Mouse (Mus musculus) subcutaneous adipose tissue, adult 2 months (tissue): ENCODE measurements around the gene Synpo2. TPM values are rescaled to one million over a fixed set of nuclear protein-coding genes. Genes with fewer than 3 reads are reported as not detected.

ENCODE experiments used
- polyA plus RNA-seq: library from polyadenylated mRNA; depleted of rRNA; stranded (reverse); fragments of >200 nt; gene quantifications from 2 replicates; pipeline ENCODE4 v1.2.3, GENCODE M21; 2012; ENCODE audit warnings: low replicate concordance; rRNA removed

Synpo2 gene
- 36.8 and 76.7 TPM in 2 replicates for polyA plus RNA-seq

GRCm38 (mm10) chr3:123235921-123236320 lies at the start of gene Synpo2:
Gene Synpo2 (minus strand): TSS chr3:123236149.

DNA sequence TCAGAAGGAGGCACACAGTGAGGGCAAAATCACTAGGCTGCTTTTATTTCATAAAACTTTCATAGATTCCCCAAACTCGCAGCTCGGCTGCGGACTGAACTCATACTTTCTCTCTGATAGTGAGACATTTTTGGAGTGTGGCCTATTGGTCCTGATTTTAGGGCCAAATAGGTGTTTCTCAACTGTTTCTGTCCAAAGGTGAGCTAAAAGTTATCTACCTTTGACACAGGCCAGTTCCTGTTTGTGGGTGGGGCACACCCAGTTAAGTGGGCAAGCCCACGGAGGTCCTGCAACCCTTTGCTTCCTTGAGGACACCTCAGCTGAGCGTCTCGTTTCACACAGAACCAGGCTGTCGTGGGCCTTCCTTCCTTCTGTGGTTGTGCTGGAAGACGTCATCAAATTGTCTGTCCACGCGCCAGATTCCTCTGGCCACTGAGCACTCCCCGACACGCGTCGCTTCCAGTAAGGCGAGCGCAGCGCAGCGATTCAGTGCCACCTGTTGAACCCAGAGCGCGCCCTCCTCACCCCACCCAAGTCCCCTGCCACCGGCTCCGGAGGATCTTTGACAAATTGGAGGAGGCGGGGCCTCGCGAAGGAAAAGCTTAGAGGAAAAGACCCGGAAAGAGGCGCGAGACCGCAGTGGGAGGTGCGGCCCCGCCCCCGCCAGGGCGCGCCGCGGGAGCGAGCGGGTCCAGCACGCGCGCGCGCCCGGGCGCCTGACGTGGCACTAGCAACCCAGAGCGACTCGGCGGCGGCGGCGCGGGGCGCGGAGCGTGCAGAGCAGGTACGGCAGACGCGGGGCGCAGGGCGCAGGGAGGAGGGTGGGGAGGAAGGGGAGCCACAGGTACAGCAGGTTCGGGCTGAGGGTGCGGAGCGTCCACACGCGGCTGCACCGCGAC lies 31.1 kb upstream of the Synpo2 start, which contains the start of gene Sec24d:
TSS of gene Sec24d (plus strand) at position 703 of the 899 bp plus-strand sequence.

DNA sequence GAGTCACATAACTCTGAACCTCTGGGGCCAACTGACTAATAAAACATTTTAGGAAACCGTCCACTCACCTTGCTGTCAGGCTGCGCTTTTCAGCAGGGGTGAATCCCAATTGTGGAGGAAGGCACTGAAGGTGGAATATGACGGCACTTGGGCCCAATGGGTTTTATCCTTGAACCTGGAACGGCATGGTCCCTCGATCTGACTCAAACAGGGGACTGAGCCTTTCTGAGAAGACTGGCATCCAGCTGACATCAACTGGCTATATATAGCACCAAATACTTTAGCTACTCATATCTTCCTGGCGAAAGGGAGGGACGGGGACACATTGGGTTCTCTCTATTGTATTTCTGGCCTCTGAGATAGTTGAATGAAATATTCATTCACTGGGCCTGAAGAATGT lies 201.2 kb downstream of the Synpo2 start, which contains the start of gene Myoz2:
TSS of gene Myoz2 (minus strand) at position 264 of the 400 bp plus-strand sequence.

Other genes starting within 250 kb of the Synpo2 start
- not detected in 2 replicates for gene Myoz2, start 201.1 kb downstream of the Synpo2 start, polyA plus RNA-seq
- gene Sec24d, start 31.3 kb upstream of the Synpo2 start, polyA plus RNA-seq: 49.4 and 96.0 TPM in 2 replicates
- 3.8 and 5.6 TPM in 2 replicates for gene Mettl14, start 150.0 kb upstream of the Synpo2 start, polyA plus RNA-seq
- gene Prss12, start 210.8 kb upstream of the Synpo2 start, polyA plus RNA-seq: 1.2 and 3.8 TPM in 2 replicates